Mouse (Mus musculus): ENCODE data around the gene Rbms1. TPM values are rescaled to one million over a fixed set of nuclear protein-coding genes. Genes with fewer than 3 reads are reported as not detected.

The Rbms1 gene
- 69.7 and 82.1 TPM in 2 replicates for polyA plus RNA-seq (2016; fragmentation: Nextera tagmentation; extraction: Ambion mirVana)

- peak; percentile 82 for DNase-seq (ENCODE audit: low spot score)
- H3K9me3 ChIP-seq = no peaks in the 10 kb centered on the region
- peaks cover 21% of the 10 kb centered on the region for H3K4me1 ChIP-seq (replicated peaks)
- 1% methylated on average over 51 of the region's 51 CpGs for WGBS
- H3K4me3 ChIP-seq = peak within 1 kb of the TSS; percentile 83
- 0 out of 2 replicates have a peak, but pooled peaks cover 5% of the 10 kb centered on the region for H3K27me3 ChIP-seq (ENCODE audit: insufficient read depth, poor library complexity, severe bottlenecking)
- peak within 1 kb of the TSS; percentile 95 for H3K27ac ChIP-seq
- no peaks in the 10 kb centered on the region for H3K36me3 ChIP-seq
Observed at GRCm38 (mm10) chr2:60962671-60963421, at the start of gene Rbms1. Gene Rbms1 (minus strand): TSS chr2:60963192.

GRCm38 (mm10) chr2:61012249-61012828, 49.3 kb upstream of the Rbms1 start:
- 52% methylated on average over 3 of the region's 3 CpGs for WGBS
- Histone ChIP-seq H3K4me3 (no peak overlapping the region), H3K27ac (no peak overlapping the region), H3K36me3 (no peaks in the 10 kb centered on the region), H3K4me1 (replicated peaks) (no peaks in the 10 kb centered on the region), H3K9me3 (peaks cover 6% of the 10 kb centered on the region; the same call in 1 of the 2 replicates), H3K27me3 (ENCODE audit: insufficient read depth, poor library complexity, severe bottlenecking) (no peaks in the 10 kb centered on the region)
- no peak for DNase-seq (ENCODE audit: low spot score)

GRCm38 (mm10) chr2:60986286-60986685, 23.3 kb upstream of the Rbms1 start:
- H3K9me3 ChIP-seq = no peaks in the 10 kb centered on the region
- H3K4me1 ChIP-seq (replicated peaks) = 0 out of 2 replicates have a peak, but pooled peaks cover 9% of the 10 kb centered on the region
- H3K27ac ChIP-seq = no peak overlapping the region
- H3K4me3 ChIP-seq = no peak overlapping the region
- 82% methylated on average over 5 of the region's 5 CpGs for WGBS
- DNase-seq (ENCODE audit: low spot score) = no peak
- H3K27me3 ChIP-seq (ENCODE audit: insufficient read depth, poor library complexity, severe bottlenecking) = no peaks in the 10 kb centered on the region
- H3K36me3 ChIP-seq = no peaks in the 10 kb centered on the region

- Histone ChIP-seq H3K4me1 (replicated peaks) (peaks cover 7% of the 10 kb centered on the region), H3K9me3 (no peaks in the 10 kb centered on the region), H3K27ac (no peak overlapping the region; the same call in 1 of the 2 replicates), H3K4me3 (no peak overlapping the region), H3K36me3 (no peaks in the 10 kb centered on the region), H3K27me3 (ENCODE audit: insufficient read depth, poor library complexity, severe bottlenecking) (no peaks in the 10 kb centered on the region)
- 61% methylated on average over 4 of the region's 4 CpGs for WGBS
- no peak for DNase-seq (ENCODE audit: low spot score)
Observed at GRCm38 (mm10) chr2:60978538-60979313, 15.7 kb upstream of the Rbms1 start.

GRCm38 (mm10) chr2:60972189-60972814, 9.3 kb upstream of the Rbms1 start:
- H3K4me1 ChIP-seq (replicated peaks) = no peaks in the 10 kb centered on the region
- 84% methylated on average over 7 of the region's 7 CpGs for WGBS
- no peaks in the 10 kb centered on the region for H3K36me3 ChIP-seq
- no peak for DNase-seq (ENCODE audit: low spot score)
- H3K4me3 ChIP-seq = no peak overlapping the region
- no peak overlapping the region for H3K27ac ChIP-seq
- no peaks in the 10 kb centered on the region for H3K27me3 ChIP-seq (ENCODE audit: insufficient read depth, poor library complexity, severe bottlenecking)
- no peaks in the 10 kb centered on the region for H3K9me3 ChIP-seq

- DNase-seq (ENCODE audit: low spot score) = peak; percentile 37
- H3K4me1 ChIP-seq (replicated peaks) = peaks cover 21% of the 10 kb centered on the region
- H3K27me3 ChIP-seq (ENCODE audit: insufficient read depth, poor library complexity, severe bottlenecking) = 0 out of 2 replicates have a peak, but pooled peaks cover 5% of the 10 kb centered on the region
- H3K27ac ChIP-seq = peak overlapping the region; percentile 95
- WGBS = 12% methylated on average over 5 of the region's 5 CpGs
- H3K36me3 ChIP-seq = no peaks in the 10 kb centered on the region
- peak overlapping the region; percentile 83 for H3K4me3 ChIP-seq
- no peaks in the 10 kb centered on the region for H3K9me3 ChIP-seq
Observed at GRCm38 (mm10) chr2:60963616-60964015, 624 bp upstream of the Rbms1 start.

GRCm38 (mm10) chr2:60962001-60962670, 856 bp downstream of the Rbms1 start:
- no peaks in the 10 kb centered on the region for H3K9me3 ChIP-seq
- peak; percentile 83 for DNase-seq (ENCODE audit: low spot score)

GRCm38 (mm10) chr2:60961281-60961680, 1.7 kb downstream of the Rbms1 start:
- H3K9me3 ChIP-seq = no peaks in the 10 kb centered on the region
- peak overlapping the region; percentile 95; the same call in 1 of the 2 replicates for H3K27ac ChIP-seq
- H3K4me3 ChIP-seq = peak overlapping the region; percentile 83
- 40% methylated on average over 5 of the region's 5 CpGs for WGBS
- H3K27me3 ChIP-seq (ENCODE audit: insufficient read depth, poor library complexity, severe bottlenecking) = 0 out of 2 replicates have a peak, but pooled peaks cover 5% of the 10 kb centered on the region
- H3K36me3 ChIP-seq = no peaks in the 10 kb centered on the region
- peaks cover 21% of the 10 kb centered on the region for H3K4me1 ChIP-seq (replicated peaks)
- peak; percentile 16 for DNase-seq (ENCODE audit: low spot score)

More at GRCm38 (mm10) chr2:60962001-60962670, 856 bp downstream of the Rbms1 start:
- Histone ChIP-seq H3K4me3 (peak overlapping the region; percentile 83), H3K4me1 (replicated peaks) (peaks cover 21% of the 10 kb centered on the region), H3K36me3 (no peaks in the 10 kb centered on the region), H3K27ac (peak overlapping the region; percentile 95), H3K27me3 (ENCODE audit: insufficient read depth, poor library complexity, severe bottlenecking) (0 out of 2 replicates have a peak, but pooled peaks cover 5% of the 10 kb centered on the region)
- WGBS = under 1% methylated on average over 64 of the region's 64 CpGs

- no peak overlapping the region for H3K27ac ChIP-seq
- no peak overlapping the region for H3K4me3 ChIP-seq
- WGBS = 56% methylated on average over 3 of the region's 3 CpGs
- H3K4me1 ChIP-seq (replicated peaks) = no peaks in the 10 kb centered on the region
- no peaks in the 10 kb centered on the region for H3K27me3 ChIP-seq (ENCODE audit: insufficient read depth, poor library complexity, severe bottlenecking)
- DNase-seq (ENCODE audit: low spot score) = no peak
- no peaks in the 10 kb centered on the region for H3K9me3 ChIP-seq
- H3K36me3 ChIP-seq = no peaks in the 10 kb centered on the region
Observed at GRCm38 (mm10) chr2:60948241-60948640, 14.8 kb downstream of the Rbms1 start.

GRCm38 (mm10) chr2:60947817-60948216, 15.2 kb downstream of the Rbms1 start:
- Histone ChIP-seq H3K27ac (no peak overlapping the region), H3K4me3 (no peak overlapping the region), H3K9me3 (no peaks in the 10 kb centered on the region), H3K4me1 (replicated peaks) (no peaks in the 10 kb centered on the region), H3K36me3 (no peaks in the 10 kb centered on the region), H3K27me3 (ENCODE audit: insufficient read depth, poor library complexity, severe bottlenecking) (no peaks in the 10 kb centered on the region)
- no peak for DNase-seq (ENCODE audit: low spot score)
- 92% methylated on average over 4 of the region's 4 CpGs for WGBS

GRCm38 (mm10) chr2:60940454-60940961, 22.5 kb downstream of the Rbms1 start:
- DNase-seq (ENCODE audit: low spot score) = no peak
- H3K4me1 ChIP-seq (replicated peaks) = 0 out of 2 replicates have a peak, but pooled peaks cover 5% of the 10 kb centered on the region
- 69% methylated on average over 8 of the region's 8 CpGs for WGBS

More at GRCm38 (mm10) chr2:60940454-60940961, 22.5 kb downstream of the Rbms1 start:
- no peak overlapping the region for H3K27ac ChIP-seq
- H3K27me3 ChIP-seq (ENCODE audit: insufficient read depth, poor library complexity, severe bottlenecking) = no peaks in the 10 kb centered on the region
- no peaks in the 10 kb centered on the region for H3K9me3 ChIP-seq
- no peak overlapping the region for H3K4me3 ChIP-seq
- H3K36me3 ChIP-seq = no peaks in the 10 kb centered on the region

Measured in hindbrain, embryonic 10.5 days (tissue).